In genomic region chr3:105280971-105281370, GRCm38 (mm10) we compare ENCODE assay signal across 16 mouse cellular contexts.
DNase-seq lines count a peak whose midpoint lies in the region; ATAC-seq lines count a peak whose summit lies in the region.
"Had no signal": no experiment of that assay in that cellular context is flagged by ENCODE, and none has a peak within 500 bp of the region (broad histone marks: within the 10 kb centered on the region; RNA-seq: fewer than 3 reads in every experiment).

No protein-coding gene starts in this region.

- DNase-seq in cerebellum, adult 9-10 months = peak; percentile 11
- no peak for DNase-seq in cerebellum, adult 11 months
- DNase-seq in left cerebral cortex, adult 18-20 months (ENCODE audit: low spot score in 2 of 2) = peak; percentile 7 to 14
- DNase-seq in left cerebral cortex, postnatal 4 days = no peak
- peak; percentile 14 to 28 for DNase-seq in layer of hippocampus, postnatal 10 days (ENCODE audit: low spot score in 2 of 2)
- DNase-seq in left cerebral cortex, postnatal 36 days (ENCODE audit: low spot score in 2 of 2) = peak; percentile 9 to 23
- no peak for DNase-seq in kidney, adult 9 months
- DNase-seq: gastrocnemius, postnatal 36 days; heart, postnatal 4 days; kidney, adult 2 months; liver, embryonic 13.5 days; retina, postnatal 1 day; thymus, postnatal 4 days had no signal

- ATAC-seq in megakaryocyte progenitor cell, adult 5-6 weeks (replicated peaks; ENCODE audit: poor library complexity) = no peak
- ATAC-seq: activated CD4-positive, CD25-positive, alpha-beta regulatory T cell, adult 4 months; lung, postnatal 0 days had no signal

- intact Hi-C loops in left cerebral cortex, postnatal 4 days (cut with DNase I) = no loop called here
- intact Hi-C loops in left cerebral cortex, postnatal 36 days (cut with DNase I) = no loop called here

Comparison
In these comparisons a context has a peak if more than half of its experiments do, and no peak if none do; other contexts are left out.
1. DNase-seq: peak in cerebellum, adult 9-10 months (single experiment), left cerebral cortex, adult 18-20 months (2 of 2), layer of hippocampus, postnatal 10 days (2 of 2) and left cerebral cortex, postnatal 36 days (2 of 2); none in cerebellum, adult 11 months (single experiment), left cerebral cortex, postnatal 4 days (single experiment) and kidney, adult 9 months (single experiment).